Mouse (Mus musculus) left cerebral cortex, adult 8-10 months (tissue): Measurements from ENCODE around the gene Fam136a. TPM values are rescaled to one million over a fixed set of nuclear protein-coding genes. Genes with fewer than 3 reads are reported as not detected.
A peak's percentile ranks its signal among the peaks of the same experiment; 100 is the strongest.
"Not testable (repeated sequence)": the region's sequence is repeated elsewhere in the genome, so short reads cannot be mapped to it uniquely, and the experiment has no call there.

Source experiments
- DNase-seq, 2 experiments: peaks; one replicate each; pipeline ENCODE4 v3.0.0; 2022; ENCODE audit warnings: low spot score in 2 of 2
- total RNA-seq, 4 experiments: library from RNA; stranded (reverse); gene quantifications; 2 replicates each; pipeline ENCODE4 v1.2.4; 2022

Gene Fam136a
- total RNA-seq, 4 experiments from 2014 or later: 22.6 to 27.0 (median 23.1) TPM

DNA sequence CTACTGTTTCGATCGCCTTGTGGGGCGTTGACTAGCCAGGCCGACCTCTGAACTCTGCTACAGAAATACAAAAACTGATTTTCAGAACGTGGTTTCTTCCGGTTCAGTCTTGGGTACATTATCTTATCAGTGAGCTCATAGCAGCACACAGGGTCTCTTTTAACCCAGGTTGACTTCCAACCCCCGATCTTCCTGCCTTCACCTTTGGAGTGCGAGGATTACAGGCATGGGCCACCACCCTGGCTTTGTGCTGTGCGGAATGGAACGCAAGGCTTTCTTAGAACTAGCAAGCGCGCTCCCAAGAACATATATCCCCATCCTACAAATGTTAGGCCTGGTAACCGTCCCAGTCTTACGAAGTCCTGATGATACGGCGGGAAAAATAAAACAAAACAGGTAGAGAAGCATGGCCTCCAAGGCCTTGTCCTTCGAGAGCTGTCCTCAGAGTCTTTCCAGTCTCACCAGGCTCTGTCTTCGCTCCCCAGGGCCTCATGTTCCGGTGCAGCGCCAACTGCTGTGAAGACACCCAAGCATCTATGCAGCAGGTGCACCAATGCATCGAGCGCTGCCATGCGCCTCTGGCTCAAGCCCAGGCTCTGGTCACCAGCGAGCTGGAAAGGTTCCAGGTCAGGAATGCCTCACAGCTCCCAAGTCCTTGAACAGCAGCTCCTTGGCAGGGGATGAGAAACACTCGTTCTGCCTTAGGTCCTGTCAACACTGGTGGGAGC, 843 bp downstream of the Fam136a start:
- peak; percentile 33 to 47 for DNase-seq

DNA sequence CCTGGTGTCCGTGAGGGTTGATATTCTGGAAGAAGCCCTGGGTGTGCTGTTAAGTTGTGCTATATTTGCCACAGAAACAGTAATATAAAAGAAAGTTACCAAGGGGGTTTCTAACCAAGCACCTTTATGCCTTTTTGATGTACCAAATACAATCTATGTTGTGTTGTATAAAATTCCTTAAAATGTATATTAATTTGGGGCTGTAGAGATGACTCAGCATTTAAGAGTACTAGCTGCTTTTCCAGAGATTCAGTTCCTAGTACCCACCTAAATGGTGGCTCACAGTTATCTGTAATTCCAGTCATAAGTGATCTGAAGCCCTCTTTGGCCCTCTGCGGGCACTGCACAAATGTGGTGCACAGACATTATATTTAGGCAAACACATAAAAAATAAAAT, 1.4 kb downstream of the Fam136a start:
- no peak for DNase-seq

DNA sequence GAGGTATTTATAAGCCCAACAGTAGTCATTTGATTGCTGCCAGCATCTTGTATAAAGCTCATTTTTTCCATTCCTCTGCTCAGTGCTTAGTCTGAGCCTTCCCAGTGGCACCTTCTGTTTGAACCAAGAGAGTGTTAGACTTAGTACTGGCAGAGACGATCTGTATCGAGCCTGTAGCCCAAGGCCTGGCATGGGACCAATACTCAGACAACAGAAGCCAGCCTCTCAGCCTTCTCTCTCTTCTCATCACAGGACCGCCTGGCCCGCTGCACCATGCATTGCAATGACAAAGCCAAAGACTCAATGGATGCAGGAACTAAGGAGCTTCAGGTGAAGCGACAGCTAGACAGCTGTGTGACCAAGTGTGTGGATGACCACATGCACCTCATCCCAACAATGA, 3.0 kb downstream of the Fam136a start:
- no peak for DNase-seq

DNA sequence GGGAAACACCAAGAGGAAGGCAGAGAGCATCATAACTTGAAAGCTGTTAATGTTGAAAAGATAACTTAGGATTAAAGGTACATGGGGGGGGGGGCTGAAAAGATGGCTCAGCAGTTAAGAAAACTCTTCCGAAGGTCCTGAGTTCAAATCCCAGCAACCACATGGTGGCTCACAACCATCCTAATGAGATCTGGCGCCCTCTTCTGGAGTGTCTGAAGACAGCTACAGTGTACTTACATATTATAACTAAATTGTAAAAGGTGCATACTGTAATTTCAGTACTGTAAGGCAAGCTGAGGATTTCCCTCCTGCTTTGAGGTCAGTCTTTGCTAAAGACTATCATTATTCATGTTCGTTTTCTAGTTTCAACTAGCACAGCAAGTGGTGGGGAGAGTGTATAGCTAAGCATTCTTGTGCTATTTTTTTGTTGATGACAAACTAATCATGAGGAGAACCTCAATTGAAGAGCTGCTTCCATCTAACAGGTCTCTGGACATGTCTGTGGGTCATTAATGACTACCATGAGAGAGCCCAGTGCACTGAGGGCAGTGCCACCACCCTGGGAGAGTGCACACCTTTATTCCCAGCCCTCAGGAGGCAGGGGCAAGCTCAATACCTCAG, 4.8 kb downstream of the Fam136a start:
- no peak for DNase-seq

DNA sequence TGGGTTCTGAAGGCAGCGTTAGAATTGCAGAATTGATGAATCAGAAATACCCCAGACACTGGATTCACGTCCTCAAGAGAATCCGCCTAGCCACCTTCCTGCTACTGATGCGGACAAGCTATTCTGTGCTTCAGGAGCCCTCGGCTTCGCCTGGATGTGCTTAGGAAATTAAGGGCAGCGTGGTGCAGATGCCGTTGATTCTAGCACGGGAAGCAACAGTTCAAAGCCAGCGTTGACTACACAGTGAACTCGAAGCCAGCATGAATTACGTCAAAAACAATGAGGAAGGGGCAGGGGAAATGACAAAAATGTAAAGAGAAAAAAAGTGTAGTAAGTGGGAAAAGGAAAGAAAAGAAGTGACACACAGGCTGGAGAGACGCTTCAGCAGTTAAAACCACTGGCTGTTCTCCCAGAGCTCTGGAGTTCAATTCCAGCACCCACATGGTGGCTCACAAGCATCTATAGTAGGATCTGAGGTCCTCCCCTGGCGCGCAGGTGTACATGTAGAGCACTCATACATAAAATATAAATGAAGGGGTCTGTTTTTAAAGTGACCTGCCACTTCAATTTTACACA, 5.4 kb downstream of the Fam136a start, which contains the start of gene Snrpg:
TSS of gene Snrpg (plus strand) at position 541 of the 576 bp plus-strand sequence.
- DNase-seq: no peak

DNA sequence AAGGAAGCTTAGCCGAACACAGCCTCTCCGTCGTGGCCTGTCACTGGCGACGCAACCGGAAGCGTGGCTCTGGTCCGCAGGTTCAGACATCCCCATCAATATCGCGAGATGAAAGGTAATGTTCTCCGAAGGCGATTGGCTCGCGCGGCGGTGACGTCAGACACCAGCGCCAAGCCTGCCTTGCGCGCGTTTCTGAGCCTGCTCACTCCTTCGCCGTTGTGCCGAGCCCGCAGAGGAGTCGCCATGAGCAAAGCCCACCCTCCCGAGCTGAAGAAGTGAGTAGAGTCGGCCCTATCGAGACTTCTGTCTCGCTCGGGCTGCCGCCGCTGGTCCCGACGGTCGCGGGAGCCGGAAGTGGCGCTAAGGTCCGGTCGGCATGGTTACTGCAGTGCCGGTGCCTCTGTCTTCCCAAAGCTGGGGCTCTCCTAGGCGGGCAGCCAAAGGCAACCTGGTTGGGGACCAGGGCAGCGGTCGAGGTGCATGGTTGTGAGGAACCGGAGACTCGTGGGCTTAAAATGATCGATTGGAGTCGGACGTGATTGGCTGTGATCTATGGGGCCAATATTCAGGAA, 6.0 kb downstream of the Fam136a start:
- DNase-seq: peak; percentile 95 to 97

DNA sequence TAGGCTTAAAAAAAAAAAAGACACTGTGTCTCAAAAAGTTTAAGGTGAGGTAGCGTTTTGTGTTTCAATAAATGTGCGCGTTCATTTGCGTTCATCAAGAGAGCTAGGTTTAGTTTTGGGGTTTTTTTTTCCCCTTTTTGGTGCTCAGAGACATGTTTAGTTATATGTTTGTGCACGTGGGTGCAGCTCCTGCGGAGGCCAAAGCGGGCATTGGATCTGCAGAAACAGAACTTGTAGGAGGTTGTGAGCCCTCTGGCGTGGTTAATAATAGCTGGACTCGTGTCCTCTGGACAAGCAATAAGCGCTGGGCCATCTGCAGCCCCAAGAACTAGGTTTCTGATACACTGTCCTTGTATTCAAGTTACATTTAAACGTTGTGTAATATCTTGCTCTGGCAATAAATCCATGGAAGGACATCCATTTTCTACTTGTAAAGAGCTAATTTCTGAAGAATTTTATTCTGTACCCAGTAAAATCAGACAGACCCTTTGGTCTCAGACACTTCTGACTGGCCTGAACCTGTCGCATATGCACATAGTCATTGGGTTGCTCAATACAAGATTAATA, 6.6 kb downstream of the Fam136a start:
- no peak for DNase-seq

DNA sequence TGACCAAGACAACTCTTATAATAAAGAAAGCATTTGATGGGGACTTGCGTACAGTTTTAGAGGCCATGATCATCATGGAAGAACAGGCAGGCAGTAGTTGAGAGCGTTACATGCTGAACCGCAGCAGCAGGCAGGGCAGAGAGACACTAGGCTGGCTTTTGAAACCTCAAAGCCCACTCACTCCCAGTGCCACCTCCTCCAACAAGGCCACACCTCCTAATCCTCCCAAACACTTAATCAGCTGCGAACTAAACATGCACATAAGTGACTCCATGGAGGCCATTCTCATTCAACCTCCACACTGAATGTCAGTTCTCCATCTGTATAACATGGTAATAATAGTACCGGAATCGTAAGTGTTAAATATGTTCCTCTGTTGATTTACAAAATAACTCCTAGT, 8.1 kb downstream of the Fam136a start:
- DNase-seq: no peak

DNA sequence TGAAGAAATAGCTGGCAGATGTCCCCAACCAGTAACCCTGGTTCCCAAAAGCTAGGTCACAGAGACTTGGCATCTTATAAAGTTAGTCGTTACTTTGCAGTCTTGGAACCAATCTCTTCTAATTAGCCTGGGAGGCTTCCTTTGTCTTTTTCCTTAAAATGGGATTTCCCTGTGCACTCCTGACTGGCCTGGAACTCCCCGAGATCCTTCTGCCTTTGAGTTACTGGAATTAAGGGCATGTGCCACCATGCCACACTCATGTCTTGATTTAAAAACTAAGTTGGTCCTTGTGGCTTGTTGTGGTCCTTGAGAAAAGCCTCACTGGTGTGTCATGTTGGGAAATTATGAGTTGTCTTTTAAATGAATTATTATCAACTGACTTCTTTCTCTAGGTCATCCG, 12.9 kb downstream of the Fam136a start:
- no peak for DNase-seq

DNA sequence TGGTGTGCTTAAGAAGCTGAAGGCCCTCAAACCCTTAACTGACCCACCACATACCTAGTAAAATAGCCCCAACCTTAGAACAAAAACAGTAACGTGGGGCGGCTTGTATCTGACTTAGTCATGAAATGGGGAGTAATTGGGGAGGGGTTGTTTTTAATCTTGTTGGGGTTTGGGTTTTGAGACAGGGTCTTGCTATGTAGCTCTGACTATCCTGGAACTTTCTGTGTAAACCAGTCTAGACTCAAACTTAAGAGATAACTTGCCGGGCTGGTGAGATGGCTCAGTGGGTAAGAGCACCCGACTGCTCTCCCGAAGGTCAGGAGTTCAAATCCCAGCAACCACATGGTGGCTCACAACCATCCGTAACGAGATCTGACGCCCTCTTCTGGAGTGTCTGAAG, 14.7 kb downstream of the Fam136a start:
- not testable (repeated sequence) for DNase-seq

DNA sequence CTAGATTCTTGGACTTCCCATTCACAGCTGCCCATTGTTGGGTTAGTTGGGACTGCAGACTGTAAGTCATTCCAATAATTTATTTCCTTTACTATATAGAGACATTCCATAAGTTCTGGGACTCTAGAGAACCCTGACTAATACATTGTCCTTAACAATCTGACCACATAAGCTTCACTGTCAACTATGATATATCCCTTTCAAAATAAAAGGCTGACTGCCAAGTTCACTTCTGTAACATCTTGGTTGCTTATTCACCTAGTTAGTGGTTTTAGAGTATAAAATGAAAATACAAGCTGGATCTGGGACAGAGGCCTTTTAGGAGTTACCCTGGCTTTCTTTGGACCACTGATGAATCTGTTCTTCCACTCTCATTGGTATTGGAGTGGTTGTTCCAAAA, 17.1 kb downstream of the Fam136a start:
- no peak for DNase-seq

DNA sequence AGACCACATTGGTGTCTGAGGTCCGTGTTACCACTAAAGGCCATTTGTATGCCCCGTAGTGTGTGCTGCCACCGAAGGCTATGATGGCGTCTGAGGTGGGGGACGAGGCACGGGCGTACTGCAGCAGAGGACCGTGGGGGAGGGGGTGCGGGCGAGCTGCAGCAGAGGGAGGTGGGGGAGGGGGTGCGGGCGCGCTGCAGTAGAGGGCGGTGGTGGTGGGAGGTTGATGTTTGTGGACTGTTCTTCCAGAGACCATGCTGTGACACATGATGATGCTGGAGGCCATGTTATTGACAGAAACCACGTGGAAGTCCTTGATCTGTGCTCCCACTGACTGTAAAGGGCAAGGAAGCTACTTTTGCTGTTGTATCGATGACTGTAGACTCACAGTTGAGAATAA, 17.9 kb downstream of the Fam136a start:
- DNase-seq: no peak

DNA sequence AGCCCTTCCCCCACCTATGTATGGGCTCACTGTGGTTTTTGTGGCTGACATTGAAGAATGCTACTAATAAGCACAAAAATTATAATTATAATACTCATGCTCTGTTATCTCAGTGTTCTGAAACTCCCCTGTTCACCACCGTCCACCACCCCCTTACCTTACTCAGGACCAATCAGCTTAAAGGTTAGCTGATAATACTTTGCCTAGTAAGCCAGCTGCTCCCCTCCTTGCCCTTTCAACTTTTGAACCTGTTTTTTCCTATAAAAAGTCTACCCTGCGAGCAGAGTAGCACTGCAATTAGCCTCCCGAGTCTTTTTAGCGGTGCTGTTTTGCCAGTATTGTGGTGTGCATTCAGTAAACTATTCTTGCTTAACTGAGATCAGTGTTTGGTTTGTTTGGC, 19.2 kb downstream of the Fam136a start:
- DNase-seq: no peak

DNA sequence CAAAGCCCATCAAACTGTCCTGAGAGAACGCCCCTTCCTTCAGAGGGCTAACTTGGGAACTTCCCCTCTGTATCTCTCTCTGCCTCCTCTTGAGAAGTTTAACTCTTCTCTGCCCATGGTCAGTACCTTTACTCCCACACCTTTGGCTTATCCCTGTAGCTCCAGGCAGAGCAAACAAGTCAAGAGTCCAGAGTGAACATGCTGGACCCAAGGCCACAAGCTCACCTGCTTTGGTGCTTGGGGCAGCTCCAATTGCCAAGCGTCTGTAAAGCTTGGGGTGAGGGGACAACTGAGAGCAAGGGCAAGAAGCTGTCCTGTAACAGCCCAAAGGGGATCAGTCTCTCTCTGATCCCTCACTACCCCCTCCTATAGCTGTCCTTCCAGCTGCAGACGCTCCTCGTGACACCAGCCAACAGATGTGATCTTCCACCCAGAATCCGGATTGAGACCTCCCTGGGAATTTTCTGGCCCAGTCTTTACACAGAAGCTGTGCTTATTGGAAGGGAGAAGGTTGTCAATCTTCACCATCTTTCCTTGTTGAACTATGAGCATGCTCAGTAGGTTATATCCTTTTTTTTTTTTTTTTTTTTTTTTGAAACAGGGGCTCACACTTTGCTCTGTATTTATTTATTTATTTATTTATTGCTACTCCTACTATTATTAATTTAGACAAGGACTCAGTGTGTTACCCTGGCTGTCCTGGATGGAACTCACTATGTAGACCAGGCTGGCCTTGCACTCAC, 20.1 kb downstream of the Fam136a start:
- no peak for DNase-seq

DNA sequence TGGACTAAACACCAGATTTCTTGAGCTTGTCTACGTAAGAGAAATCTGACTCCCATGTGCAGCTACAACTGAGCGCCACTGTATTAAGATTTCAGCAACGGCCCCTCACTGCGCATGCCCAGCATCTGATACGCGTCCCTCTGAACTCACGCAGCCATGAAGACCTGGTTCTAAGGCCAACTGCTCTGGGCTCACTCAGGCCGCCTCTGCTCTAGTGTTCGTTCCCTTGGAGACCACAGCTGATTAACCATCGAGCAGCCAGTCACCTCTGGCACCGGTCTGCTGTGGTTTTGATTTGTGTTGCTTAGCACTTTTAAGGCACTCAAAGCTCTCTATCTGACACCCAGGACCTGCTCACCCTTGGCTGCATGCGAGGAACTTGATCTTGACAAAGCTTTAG, 21.9 kb downstream of the Fam136a start:
- DNase-seq: no peak

DNA sequence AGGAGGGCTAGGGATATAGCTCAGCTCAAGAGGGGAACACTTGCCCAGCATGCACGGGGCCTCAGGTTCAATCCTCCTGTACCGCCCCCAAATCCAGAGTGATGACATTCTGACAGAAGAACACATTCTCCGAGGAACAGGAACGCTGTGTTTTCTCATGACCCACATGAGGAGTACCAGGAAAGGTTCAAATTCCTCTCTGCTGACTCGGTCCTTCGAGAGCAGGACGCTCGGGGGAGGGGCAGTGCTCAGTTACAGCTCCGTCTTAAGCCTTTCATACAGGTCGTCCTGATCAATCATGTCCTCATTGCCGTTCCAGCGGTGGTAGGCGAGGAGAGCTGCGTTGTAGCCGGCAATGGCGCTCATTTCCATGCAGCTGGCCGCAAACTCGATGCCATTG, 23.0 kb downstream of the Fam136a start:
- no peak for DNase-seq

DNA sequence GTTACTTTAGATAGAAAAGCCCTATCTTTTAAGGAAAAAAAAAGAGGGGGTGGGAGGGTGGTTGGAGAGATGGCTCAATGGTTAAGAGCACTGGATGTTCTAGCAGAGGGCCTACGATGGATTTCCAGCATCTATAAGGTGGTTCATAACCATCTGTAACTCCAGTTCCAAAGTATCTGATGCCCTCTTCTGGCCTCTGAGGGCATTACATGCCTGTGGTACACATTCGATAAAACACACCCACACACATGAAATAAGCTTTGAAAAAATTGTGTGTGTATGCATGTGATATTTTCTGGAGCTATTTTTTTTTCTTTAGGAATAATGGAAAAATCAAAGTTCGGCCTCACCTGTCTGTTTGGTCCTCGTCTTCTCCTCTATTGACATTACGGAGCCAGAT, 25.9 kb downstream of the Fam136a start:
- no peak for DNase-seq

DNA sequence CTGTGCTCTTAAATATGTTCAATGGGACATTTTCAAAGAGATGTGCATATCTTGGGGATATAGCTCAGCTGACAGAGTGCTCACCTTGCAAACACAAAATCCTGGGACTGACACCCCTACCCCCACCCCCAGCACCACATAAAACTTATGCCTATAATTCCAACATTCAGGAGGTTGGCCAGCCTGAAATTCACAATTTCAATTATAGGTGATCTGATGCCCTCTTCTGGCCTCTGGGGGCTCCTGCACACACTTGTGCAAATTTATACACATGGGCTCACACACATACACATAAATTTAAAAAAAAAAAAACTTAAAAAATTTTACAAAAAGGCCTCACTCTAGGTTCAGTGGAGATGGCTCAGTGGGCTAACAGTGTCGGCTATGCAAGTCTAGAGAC, 27.7 kb downstream of the Fam136a start:
- DNase-seq: no peak

DNA sequence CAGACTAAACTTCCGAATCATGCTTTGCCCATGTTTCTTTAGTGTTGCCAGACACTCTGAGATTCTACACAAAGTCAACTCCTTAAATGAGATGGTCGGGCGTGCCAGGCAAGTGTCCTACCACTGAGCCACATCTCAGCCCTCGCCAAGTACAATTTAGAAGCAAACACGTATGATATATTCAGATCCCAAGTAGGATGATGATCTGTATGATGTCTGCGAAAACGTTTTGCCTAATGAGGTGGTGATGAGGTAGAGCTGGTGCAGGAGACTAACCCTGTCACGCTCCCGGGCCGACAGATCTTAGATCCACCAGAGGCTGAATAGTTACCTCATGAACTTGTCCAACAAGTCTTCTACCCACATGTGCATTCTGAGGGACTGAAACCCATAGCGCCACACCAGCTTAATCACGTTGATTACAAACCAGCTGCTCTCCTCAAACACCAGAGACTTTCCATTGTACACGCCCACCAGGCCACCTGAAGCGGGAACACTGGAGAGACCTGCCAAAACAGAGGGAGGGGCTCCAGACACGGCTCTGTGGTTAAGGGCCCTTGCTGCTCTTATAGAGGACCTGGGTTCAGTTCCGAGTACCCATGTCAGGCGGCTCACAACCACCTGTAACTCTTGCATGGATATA, 28.8 kb downstream of the Fam136a start:
- DNase-seq: no peak

DNA sequence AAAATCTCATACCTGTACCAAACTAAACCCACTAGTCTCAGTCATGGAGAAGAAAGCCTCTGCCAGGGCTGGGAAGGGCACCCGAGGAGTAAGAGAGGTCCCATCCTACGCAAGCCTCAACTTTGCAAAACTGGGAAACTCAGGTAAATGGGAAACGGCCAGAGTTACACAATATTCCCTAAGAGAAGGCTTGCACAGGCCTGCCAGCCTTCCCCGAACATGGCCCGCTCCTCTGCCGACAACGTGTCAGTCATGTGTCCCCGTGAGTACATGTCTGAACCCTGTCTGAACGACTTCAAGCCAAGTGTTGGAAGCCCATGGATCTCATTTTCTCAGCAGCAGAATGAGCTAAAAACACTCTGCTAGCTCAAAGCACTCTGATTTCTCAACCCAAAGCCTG, 29.6 kb downstream of the Fam136a start:
- DNase-seq: no peak

DNA sequence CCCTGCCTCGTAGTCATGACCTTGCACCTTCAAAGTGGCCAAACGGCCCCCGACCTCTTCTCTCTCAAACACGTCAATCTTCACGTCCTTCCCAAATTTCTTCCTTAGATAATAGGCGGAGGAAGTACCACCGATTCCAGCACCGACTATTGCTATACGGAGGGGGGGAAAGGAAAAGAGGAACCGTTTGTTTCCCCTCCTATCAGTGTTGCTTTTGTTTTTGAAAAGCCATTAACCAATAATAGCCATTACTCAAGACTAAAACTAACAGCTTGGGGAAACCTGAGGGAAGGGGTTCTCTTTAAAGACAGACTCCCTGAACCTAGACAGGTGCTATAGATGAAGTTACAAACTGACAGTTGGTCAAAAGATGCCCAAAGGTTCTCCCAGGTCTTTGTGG, 30.5 kb downstream of the Fam136a start:
- DNase-seq: no peak
